Mouse (Mus musculus) monocyte, adult 2 months (primary cell): ENCODE data around the gene Gpr101.

Source experiments
- DNase-seq, 2 experiments: peaks; one replicate each; pipeline ENCODE4 v3.0.0; 2022; ENCODE audit warnings: low spot score in 2 of 2, low read depth in 1 of 2

Gpr101 gene

GRCm38 (mm10) chrX:57503634-57504033 is at the start of gene Gpr101:
Gpr101 (minus strand) TSS chrX:57503757.
- DNase-seq = no peak

- DNase-seq = no peak
Observed at GRCm38 (mm10) chrX:57521117-57522095, 17.8 kb upstream of the Gpr101 start.

- DNase-seq = no peak
Observed at GRCm38 (mm10) chrX:57506247-57506646, 2.7 kb upstream of the Gpr101 start.
